Mouse (Mus musculus) G1E (cell line): ENCODE results near the gene Cpa4.

Source experiments
- CTCF ChIP-seq: IDR thresholded peaks from 2 replicates; pipeline ENCODE4 v1.5.1; 2012; ENCODE audit warnings: low read depth, low read length, inconsistent platforms, mixed read lengths
- GATA1 ChIP-seq: IDR thresholded peaks from 2 replicates; pipeline ENCODE4 v1.6.1; 2012; ENCODE audit warnings: borderline replicate concordance, low read length, inconsistent platforms, mixed read lengths

DNA sequence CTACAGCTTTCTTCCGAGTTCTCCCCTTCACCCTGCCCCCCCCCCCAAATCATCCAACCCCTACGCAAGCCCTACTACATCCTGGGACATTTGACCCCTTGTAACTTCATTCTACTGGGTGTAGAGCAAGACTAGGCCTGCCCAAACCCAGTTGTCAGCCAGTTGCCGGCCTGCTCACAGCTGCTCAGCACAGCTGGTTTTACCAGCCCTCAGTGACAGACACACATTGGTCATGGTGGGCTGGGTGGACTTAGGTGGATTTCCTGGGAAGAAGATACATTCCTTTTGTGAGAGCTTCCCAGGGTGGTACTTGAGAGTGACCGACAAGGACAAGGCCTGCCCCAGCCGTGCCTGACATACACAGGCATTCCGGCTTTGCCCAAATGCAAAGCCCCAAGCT is 52.8 kb downstream of the Cpa4 start:
- TF ChIP-seq CTCF: no peak
- no peak for TF ChIP-seq GATA1
